Mouse (Mus musculus) lung, adult 2 months (tissue): Measurements from ENCODE around the gene Hist1h2bq.

ENCODE experiments used
- CTCF ChIP-seq: fragments of 200-500 bp; IDR thresholded peaks from 2 replicates; pipeline ENCODE4 v1.5.1; 2011; ENCODE audit warnings: mild to moderate bottlenecking, low read length, control low read depth; ENCODE audit not compliant: insufficient read depth
- POLR2A ChIP-seq: fragments of 200-500 bp; IDR thresholded peaks from 2 replicates; pipeline ENCODE4 v1.6.1; 2011; ENCODE audit warnings: low read depth, mild to moderate bottlenecking, control low read depth, low read length, borderline replicate concordance; ENCODE audit errors: extremely low read depth

DNA sequence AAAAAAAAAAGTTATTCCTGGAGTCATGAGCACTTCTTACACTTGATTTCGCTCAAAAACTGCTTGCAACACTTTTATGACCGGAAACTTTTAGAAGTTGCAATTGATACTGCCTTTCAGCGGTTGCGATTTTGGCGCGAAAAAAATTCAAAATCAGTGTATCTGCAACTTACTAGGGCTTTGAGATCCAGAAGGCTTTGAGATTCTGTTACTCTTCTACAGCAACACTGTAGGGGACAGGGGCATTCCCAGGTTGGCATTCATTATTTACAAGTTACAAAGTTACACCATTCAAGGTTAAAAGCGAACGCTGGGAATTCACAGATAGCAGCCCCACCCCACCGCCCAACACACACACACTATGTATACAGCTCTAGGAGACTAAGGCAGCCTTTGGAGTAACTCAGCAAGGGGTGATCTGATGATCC, 26.2 kb downstream of the Hist1h2bq start:
- no peak for TF ChIP-seq CTCF
- TF ChIP-seq POLR2A: no peak
